Mouse (Mus musculus): ENCODE data around the gene Cyyr1.

Cyyr1 gene

GRCm38 (mm10) chr16:85474552-85475071, 78.6 kb downstream of the Cyyr1 start:
- DNase-seq (ENCODE audit: extremely low spot score, low read depth, low spot score), result no peak

GRCm38 (mm10) chr16:85470057-85470456, 83.1 kb downstream of the Cyyr1 start:
- no peak for DNase-seq (ENCODE audit: extremely low spot score, low read depth, low spot score)

GRCm38 (mm10) chr16:85455043-85455442, 98.2 kb downstream of the Cyyr1 start:
- DNase-seq (ENCODE audit: extremely low spot score, low read depth, low spot score), result no peak

DNA sequence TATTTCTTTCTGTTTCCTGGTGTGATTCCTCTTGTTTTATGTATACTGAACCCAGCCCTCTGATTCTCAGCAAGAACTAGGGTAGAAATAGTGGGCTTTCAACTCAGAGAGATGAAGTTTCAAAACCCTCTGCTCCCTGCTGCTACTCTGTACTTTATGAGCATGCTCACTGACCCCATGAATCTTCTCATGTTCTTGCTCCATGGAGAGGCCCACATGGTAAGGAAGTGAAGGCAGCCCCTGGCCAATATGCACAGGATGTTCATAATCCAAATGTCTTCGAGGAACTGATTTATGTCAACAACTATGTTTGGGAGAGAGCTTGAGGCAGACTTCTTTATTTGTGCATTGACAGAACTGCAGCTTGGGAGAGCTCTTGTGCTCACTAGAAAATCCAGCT, 106.9 kb downstream of the Cyyr1 start:
- no peak for DNase-seq (ENCODE audit: extremely low spot score, low read depth, low spot score)

GRCm38 (mm10) chr16:85445801-85446200, 107.4 kb downstream of the Cyyr1 start:
- no peak for DNase-seq (ENCODE audit: extremely low spot score, low read depth, low spot score)

DNA sequence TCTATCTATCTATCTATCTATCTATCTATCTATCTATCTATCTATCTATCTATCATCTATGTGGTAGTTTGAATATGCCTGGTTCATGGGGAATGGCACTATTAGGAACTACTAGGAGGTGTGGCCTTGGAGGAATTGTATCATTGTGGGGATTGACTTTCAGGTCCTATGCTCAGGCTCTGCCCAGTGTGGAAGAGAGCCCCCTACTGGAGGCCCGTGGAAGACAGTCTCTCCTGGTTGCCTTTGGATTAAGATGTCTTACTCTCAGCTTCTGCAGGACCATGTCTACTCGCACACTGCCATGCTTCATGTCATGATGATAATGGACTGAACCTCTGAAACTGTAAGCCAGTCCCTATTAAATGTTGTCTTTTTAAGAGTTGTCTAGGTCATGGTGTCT, 117.8 kb downstream of the Cyyr1 start:
- DNase-seq (ENCODE audit: extremely low spot score, low read depth, low spot score), result no peak

GRCm38 (mm10) chr16:85429173-85429572, 124.0 kb downstream of the Cyyr1 start:
- DNase-seq (ENCODE audit: extremely low spot score, low read depth, low spot score), result no peak

DNA sequence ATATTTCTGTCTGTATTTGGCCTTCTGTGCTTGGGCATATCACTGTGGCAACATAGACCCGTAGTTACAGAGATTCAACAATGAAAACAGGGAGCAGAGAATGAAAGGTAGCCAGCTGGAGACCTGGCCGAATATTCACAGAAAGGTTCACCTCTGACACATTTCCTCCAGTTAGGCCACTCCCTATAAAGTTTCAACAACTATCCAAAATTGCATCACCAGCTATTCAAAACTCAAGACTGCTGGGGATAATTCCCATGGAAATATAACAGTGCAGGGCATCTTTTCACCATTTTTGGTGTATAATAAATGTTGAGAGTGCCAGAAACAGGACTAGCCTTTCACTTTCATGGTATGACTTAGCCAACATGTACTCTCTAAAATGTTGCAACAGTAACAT, 130.3 kb downstream of the Cyyr1 start:
- DNase-seq (ENCODE audit: extremely low spot score, low read depth, low spot score), result no peak

- no peak for DNase-seq (ENCODE audit: extremely low spot score, low read depth, low spot score)
These were observed 137.8 kb downstream of the Cyyr1 start for GRCm38 (mm10) chr16:85415415-85415814.

DNA sequence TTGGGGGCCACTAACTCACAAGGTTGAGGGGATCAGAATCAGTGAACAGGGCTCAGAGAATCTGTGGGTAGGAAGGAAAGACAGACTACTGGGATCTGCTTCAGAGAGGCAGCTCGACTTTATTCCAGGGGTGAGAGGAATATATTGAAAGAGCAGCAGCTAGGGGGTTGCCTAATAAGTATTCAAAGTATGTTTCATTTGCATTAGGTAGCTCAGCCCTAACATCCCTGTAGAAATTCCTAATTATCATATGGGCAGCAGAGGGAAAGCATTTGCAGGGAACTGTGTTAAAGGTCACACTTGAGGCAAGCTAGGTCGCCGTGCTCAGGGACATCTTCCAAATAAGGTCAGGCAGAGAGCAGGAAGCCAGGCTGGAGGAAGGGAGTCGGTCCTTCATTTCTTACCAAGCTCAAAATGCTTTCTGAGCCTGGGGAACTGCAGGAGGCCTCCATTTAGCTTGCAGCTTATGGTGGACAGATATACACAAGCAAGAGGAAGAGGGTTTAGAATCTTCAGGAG, 159.7 kb downstream of the Cyyr1 start:
- DNase-seq (ENCODE audit: extremely low spot score, low read depth, low spot score), result no peak

- no peak for DNase-seq (ENCODE audit: extremely low spot score, low read depth, low spot score)
These were observed 166.4 kb downstream of the Cyyr1 start for GRCm38 (mm10) chr16:85386801-85387200.
